In the genomic region with DNA sequence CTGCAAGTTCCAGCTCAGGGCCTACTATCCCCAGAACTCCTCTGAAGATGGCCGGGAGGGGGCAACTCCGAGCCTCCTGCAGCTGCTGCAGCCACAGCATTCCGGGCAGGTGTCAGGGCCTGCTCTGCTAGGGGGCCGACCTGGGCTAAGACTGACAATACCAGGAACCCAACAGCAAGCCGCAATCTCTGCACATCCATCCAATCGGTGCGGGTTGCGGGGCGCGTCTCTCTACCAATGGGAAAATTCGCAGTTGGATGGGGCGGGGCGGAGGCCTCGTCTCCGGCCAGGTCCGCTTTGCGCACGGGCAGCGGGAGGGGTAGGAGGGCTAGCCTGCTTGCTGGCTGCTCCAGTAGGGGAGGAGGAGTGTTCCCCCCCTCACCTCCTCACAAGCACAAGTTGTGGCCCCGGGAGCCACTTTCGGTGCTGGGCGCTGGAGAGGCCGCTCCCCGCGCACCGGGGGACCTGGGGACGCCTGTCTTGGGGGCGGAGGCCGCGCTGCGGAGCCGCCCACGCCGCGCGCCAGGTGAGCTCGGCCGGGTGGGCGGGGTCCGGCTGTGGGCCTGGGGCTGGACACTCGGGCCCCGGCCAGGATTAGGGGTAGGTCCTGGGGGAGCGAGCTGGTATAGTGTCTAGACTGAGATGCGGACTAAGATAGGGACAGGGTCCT, we compare ENCODE assay signal across 8 mouse cellular contexts. TPM values are rescaled to one million over a fixed set of nuclear protein-coding genes. Genes with fewer than 3 reads are reported as not detected.
DNase-seq lines count a peak whose midpoint lies in the region; ATAC-seq lines count a peak whose summit lies in the region.

A gene (minus strand): TSS at position 173 of the 670 bp plus-strand sequence.
A gene (plus strand): TSS at position 252 of the 670 bp plus-strand sequence.

- intact Hi-C loops in left cerebral cortex, postnatal 4 days (cut with DNase I) = loop anchor here (5.0 kb wide), 2 partner anchors 59 to 269 kb away; no protein-coding TSS in a partner anchor

- peak within 1 kb of the TSS; percentile 85 for H3K4me2 ChIP-seq in midbrain, embryonic 12.5 days (replicated peaks)

- peak; percentile 55 for ATAC-seq in granulocyte monocyte progenitor cell, adult 5-6 weeks (replicated peaks; ENCODE audit: poor library complexity, severe bottlenecking)
- peak; percentile 84 for ATAC-seq in midbrain, embryonic 12.5 days (ENCODE audit: low FRiP score, low read depth)

- no peaks in the 10 kb centered on the region for H3K36me3 ChIP-seq in embryonic facial prominence, embryonic 10.5 days (replicated peaks)
- H3K36me3 ChIP-seq in midbrain, embryonic 12.5 days = no peaks in the 10 kb centered on the region

- H3K9ac ChIP-seq in midbrain, embryonic 12.5 days (replicated peaks) = peak within 1 kb of the TSS; percentile 84

- peaks cover 50% of the 10 kb centered on the region for H3K27me3 ChIP-seq in embryonic facial prominence, embryonic 10.5 days (replicated peaks; ENCODE audit: low read depth, poor library complexity, severe bottlenecking)
- H3K27me3 ChIP-seq in midbrain, embryonic 12.5 days = peaks cover 31% of the 10 kb centered on the region

- peak within 1 kb of the TSS; percentile 69 for H3K4me3 ChIP-seq in embryonic facial prominence, embryonic 10.5 days
- H3K4me3 ChIP-seq in midbrain, embryonic 12.5 days = peak within 1 kb of the TSS; percentile 83

- peak; percentile 90 for DNase-seq in adrenal gland, adult 8-10 months
- peak; percentile 95 for DNase-seq in embryonic facial prominence, embryonic 10.5 days (ENCODE audit: low spot score)
- DNase-seq in kidney, adult 11 months = peak; percentile 97
- peak; percentile 93 for DNase-seq in left cerebral cortex, postnatal 4 days
- DNase-seq in skeletal muscle tissue, adult 2 months (ENCODE audit: low read depth, low spot score) = peak; percentile 85
- DNase-seq in c-Kit-positive CD71-positive TER-119-positive erythroid progenitor cells, embryonic 14.5 days (ENCODE audit: low spot score) = no peak

- WGBS in embryonic facial prominence, embryonic 10.5 days = under 1% methylated on average over 44 of the region's 44 CpGs
- WGBS in midbrain, embryonic 12.5 days = under 1% methylated on average over 44 of the region's 44 CpGs

- H3K4me1 ChIP-seq in embryonic facial prominence, embryonic 10.5 days = peaks cover 42% of the 10 kb centered on the region
- peaks cover 42% of the 10 kb centered on the region for H3K4me1 ChIP-seq in midbrain, embryonic 12.5 days

- no peaks in the 10 kb centered on the region for H3K9me3 ChIP-seq in embryonic facial prominence, embryonic 10.5 days
- no peaks in the 10 kb centered on the region for H3K9me3 ChIP-seq in midbrain, embryonic 12.5 days

- H3K27ac ChIP-seq in embryonic facial prominence, embryonic 10.5 days (replicated peaks) = peak within 1 kb of the TSS; percentile 79
- peak within 1 kb of the TSS; percentile 49; the same call in 1 of the 2 replicates for H3K27ac ChIP-seq in midbrain, embryonic 12.5 days (replicated peaks)

RNA-seq across cellular contexts. Expression of the first gene that starts in this region (rescaled TPM):
- total RNA-seq in adrenal gland, adult 8-10 months (2022) = 10 to 100 TPM; 45.4 to 68.0 (median 52.7) TPM
- 29.1 and 31.5 TPM in 2 replicates for polyA plus RNA-seq in embryonic facial prominence, embryonic 10.5 days (2016; fragmentation: Nextera tagmentation; extraction: Ambion mirVana)
- total RNA-seq in granulocyte monocyte progenitor cell, adult 5-6 weeks (2014; fragmentation: Nextera tagmentation) = 20.3 and 30.5 TPM in 2 replicates
- 5.4 and 8.8 TPM in 2 replicates for total RNA-seq in granulocyte monocyte progenitor cell, adult 5-6 weeks (2017)
- 10 to 100 TPM; 75.0 to 84.7 TPM for total RNA-seq in left cerebral cortex, postnatal 4 days (2021)
- 48.2 and 49.7 TPM in 2 replicates for polyA plus RNA-seq in midbrain, embryonic 12.5 days (2016; fragmentation: Nextera tagmentation; extraction: Ambion mirVana)

RNA-seq across cellular contexts. Expression of the second gene that starts in this region (rescaled TPM):
- total RNA-seq in adrenal gland, adult 8-10 months (2022) = 10 to 100 TPM; 25.5 to 67.0 (median 52.7) TPM
- polyA plus RNA-seq in embryonic facial prominence, embryonic 10.5 days (2016; fragmentation: Nextera tagmentation; extraction: Ambion mirVana) = 65.8 and 71.2 TPM in 2 replicates
- total RNA-seq in granulocyte monocyte progenitor cell, adult 5-6 weeks (2014; fragmentation: Nextera tagmentation) = 1.8 and 1.9 TPM in 2 replicates
- total RNA-seq in granulocyte monocyte progenitor cell, adult 5-6 weeks (2017) = 0.21 and 2.8 TPM in 2 replicates
- 10 to 100 TPM; 74.7 to 80.3 TPM for total RNA-seq in left cerebral cortex, postnatal 4 days (2021)
- polyA plus RNA-seq in midbrain, embryonic 12.5 days (2016; fragmentation: Nextera tagmentation; extraction: Ambion mirVana) = 129 and 134 TPM in 2 replicates

Comparison
In these comparisons a context has a peak if more than half of its experiments do, and no peak if none do; other contexts are left out.
1. RNA of the second gene that starts in this region (total RNA-seq): 74.7 to 80.3 TPM in left cerebral cortex, postnatal 4 days and 25.5 to 67.0 TPM in adrenal gland, adult 8-10 months; 0.21 to 2.8 TPM in granulocyte monocyte progenitor cell, adult 5-6 weeks; every median in the first group is over 4 times any median in the second.